Mouse (Mus musculus): ENCODE data around the gene Arhgef19.
A peak's percentile ranks its signal among the peaks of the same experiment; 100 is the strongest.

The Arhgef19 gene

DNA sequence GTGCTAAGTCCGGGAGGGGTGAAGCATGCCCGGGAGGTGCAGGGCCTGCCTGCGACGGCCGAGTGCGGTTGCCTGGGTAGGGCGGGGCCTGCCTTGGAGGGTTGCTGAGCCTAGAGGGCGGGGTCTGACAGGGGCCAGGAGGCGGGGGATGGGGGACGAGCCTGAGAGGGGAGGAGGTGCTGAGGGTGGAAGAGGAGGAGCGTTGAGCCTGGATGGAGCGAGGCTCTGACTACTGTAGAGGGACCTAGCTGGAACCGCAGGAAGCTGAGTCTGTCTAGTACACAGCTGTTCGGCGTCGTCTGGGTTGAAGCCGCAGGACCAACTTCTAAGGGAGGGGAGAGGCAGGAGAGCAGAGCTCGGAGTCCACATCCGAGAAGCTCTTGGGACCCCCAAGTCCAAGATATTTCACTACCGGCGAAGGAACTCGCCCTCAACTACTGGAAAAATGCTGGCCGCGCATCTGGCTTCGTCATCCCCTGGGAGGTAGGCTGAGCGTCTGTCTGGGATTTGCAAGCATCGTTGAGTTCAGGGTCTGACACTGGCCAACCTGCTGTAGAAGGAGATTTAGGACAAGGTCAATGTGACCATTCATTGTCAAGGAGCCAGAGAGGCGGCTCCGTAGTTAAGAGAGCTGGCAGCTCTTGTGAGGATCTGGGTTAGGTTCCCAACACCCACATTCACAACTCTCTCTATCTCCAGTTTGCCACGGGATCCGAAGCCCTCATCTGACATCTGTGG, at the start of gene Arhgef19:
Arhgef19 (plus strand) TSS at position 112 of the 738 bp plus-strand sequence.
- peak; percentile 48 to 55 for DNase-seq

DNA sequence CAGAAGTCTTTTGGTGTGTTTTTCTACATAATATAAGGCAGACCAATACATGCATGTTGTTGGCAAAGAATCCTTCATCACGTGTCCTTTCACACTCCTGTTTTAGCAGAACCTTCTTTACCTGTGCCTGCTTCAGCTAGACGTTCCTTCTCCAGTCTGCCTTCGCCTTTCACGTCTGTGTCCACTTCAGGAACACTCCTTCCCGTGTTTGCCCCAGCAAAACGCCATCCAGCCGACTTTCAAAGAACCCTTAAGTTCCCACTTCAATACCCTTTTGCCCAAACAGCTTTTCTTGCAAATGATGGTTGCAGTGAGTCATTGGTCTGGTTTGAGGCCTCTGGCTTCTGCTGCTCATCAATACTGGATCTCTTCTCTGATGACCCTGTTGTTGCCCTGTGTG, 48.0 kb upstream of the Arhgef19 start:
- DNase-seq, result no peak

DNA sequence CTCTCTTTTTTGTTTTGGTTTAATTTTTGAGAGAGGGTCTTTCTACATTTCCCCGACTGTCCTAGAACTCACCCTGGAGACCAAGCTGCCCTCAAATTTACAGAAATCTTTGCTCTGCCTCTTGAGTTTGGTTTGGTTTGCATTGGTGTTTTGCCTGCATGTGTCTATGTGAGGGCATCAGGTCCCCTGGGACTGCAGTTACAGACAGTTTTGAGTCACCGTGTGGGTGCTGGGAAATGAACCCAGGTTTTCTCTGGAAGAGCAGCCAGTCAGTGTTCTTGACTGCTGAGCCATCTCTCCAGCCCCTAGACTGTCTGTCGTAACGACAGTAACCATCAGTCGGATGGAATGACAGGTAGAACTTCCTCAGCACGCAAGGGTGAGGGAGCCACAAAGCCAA, 44.7 kb upstream of the Arhgef19 start:
- DNase-seq, result no peak

DNA sequence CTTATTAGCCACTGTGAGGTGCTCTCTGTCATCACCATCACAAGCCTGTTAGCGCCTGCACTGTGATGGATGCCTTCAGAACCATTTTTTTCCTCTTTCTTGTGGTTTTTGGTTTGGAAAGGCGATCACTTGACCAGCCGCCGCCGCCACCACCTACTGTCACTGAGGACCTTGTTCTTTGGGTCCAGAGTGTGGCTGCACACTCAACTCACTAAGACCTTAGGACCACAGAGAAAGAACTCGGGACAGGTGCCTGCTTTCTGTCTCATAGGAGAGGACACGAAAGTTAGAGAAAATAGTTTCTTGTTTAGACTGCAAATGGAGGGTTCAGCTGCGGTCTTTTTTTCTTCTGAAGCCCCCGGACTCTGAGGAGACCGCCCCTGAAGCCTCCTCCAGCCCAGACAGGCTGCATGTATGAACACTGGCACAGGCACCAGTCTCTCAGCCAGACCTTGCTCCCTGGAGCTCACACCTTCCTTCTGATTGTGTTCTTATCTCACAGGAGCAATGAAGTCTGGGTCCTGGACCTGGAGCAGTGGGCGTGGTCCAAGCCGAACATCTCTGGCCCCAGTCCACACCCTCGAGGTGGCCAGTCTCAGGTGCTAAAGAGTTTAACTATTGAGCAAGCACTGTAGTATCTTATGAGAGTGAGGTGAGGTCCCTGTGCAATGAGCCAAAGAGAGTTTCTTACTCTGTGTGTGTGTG, 42.2 kb upstream of the Arhgef19 start:
- DNase-seq, result no peak

DNA sequence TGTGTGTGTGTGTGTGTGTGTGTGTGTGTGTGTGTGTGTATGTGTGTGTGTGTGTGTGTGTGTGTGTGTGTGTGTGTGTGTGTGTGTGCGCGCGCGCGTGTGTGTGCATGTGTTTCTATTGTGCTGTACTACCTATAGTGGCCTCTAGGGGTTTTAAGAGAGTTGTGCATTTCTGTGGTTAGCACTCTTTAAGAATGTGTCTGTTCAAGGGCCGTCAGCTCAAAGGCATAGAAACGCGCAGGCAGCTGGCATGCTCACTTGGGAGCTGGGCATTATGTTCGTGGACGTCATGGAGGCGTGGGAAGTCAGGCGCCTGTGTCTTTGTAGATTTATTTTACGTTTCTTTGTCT, 41.6 kb upstream of the Arhgef19 start:
- DNase-seq, result no peak

DNA sequence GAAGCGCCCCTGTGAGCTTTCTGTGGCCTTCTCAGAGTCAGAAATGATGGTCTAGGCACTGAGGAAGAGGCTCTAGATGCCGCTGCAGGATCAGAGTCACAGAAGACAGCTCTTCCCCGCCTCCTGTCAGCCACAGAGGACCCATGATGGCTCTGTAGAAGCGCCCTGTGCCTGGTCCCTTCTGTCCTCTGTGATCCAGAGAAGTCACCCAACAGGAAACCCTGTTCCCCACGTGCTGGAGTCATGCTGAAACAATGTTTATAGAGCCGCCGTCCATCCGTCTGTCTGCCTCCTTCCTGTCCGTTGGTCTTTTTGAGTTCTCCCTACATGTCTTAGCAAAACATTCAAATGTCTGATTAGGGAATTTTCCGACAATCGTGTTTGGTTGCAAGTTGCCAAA, 38.4 kb upstream of the Arhgef19 start:
- no peak for DNase-seq

DNA sequence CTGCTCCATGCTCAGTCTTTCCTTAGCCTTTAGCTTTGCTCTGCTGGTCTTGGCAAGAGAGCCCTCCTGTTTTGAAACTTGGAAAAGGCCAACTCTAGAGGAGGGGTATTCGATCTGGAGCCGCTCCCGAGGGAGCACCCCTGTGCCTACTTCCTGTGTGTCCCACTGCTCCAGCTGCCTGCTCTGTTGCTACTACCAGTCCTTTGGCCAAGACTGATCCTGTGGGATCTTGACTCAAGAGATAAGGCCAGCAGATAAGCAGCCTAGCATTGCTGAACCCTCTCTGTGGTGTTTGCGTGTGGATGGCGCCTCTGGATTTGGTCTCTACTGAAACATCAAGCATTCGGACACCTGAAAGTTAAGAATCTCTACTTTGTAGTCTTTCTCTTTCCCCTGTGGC, 37.1 kb upstream of the Arhgef19 start:
- DNase-seq, result no peak

DNA sequence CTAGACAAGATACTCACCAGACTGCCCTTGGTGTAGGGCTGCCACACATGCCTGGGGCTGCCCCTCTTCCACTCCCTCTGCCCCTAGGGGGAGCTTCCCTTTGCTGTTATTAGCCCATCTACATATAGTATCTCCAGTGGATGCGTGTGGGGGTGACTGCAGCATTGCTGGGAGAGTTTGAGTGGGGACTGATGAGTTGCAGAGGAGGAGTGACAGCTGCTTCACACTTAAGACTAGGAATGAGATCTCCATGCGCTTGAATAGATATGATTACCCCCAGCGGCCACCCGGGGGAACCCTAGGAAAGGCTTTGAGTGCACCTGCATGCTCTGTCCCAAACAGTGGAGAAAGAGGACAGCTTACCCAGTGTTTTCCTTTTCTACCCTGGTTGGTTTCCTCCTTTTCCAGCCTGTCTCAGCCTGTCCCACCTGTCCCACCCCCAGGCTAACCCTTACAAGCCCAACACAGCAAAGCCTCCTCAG, 34.7 kb upstream of the Arhgef19 start:
- no peak for DNase-seq

DNA sequence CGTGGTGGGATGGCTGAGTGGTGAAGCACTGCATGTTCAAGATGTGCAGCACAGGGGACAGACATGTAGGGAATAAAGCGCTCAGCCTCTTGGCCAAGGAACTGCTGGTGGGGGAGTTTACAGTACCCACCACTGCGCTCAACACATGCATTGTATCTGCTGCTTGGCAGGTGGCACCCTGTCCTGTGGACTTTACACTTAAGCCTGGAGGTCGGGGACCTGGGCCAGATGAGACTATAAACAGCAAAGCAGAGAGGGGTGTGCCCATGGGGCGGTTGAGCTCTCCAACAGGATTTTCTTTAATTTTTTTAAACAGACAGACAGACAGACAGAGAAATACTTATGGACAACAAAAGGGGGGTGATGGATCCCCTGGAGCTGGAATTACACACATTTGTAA, 32.2 kb upstream of the Arhgef19 start:
- DNase-seq, result no peak

DNA sequence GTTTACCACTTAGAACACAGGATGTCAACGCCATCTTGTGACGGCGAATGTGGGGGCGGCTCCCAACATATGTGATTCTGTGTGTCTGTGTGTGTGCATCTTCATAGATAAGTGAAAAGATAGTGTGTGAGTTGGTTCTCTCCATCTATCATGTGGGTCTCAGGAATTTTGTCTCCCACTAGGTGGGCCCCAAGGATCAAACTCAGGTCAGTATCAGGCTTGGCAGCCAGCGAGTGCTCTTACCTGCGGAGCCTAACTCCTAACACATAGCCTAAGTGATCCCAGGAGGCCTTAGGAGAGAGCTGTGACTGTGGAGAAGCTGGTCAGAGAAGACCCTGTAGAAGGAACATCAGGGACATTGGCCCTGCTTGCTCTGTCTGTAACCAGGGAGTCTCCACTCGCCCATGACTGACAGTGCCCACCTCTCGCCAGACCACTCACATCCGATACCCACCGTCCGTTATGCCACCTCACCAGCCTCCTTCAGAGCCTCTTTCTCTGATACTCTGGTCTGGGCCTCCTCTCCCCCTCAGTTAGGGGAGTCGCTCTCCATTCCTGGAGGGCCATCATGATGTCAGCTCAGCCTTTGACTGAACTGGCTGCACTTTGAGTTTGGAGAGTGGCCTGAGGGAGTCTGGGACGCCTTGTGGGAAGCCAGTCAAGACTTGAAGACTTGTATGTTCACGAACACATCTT, 28.6 kb upstream of the Arhgef19 start:
- DNase-seq, result peak in 1 of 2 experiments; percentile 36

DNA sequence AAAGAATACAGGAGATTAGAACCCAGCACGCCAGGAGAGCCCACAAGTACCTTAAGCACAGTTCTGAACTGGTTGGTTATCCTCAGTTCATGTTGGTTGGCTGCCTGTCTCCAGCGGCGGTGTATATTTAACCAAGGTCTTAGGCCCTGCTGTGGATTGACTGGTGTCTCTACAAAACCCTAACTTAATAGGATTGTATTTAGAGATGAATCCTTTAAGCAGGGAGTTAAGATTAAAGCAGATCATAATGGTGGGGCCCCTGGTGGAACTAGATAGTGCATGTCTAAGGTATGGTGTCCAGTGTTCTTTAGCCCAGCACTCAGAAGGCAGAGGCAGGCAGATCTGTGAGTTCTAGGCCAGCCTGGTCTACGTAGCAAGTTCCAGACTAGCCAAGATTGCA, 27.7 kb upstream of the Arhgef19 start:
- DNase-seq, result no peak

DNA sequence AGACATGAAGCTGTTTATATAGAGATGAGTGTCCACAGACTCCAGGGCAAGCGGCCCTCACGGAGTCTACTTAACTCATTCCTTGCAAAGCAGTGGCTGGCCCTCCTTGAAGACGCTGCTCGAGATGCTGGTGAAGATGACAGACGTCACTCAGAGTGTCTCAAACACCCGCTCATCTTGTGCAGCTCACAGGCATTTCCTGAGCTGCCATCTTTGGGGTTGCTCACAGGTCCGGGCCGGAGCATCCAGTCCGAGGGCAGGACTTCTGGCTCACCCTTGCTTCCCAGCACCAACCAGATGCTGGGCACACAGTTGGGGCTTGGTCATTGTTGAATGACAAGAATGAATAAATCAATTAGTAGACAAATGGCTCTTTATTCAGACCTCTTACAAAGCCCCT, 26.4 kb upstream of the Arhgef19 start:
- DNase-seq, result no peak

DNA sequence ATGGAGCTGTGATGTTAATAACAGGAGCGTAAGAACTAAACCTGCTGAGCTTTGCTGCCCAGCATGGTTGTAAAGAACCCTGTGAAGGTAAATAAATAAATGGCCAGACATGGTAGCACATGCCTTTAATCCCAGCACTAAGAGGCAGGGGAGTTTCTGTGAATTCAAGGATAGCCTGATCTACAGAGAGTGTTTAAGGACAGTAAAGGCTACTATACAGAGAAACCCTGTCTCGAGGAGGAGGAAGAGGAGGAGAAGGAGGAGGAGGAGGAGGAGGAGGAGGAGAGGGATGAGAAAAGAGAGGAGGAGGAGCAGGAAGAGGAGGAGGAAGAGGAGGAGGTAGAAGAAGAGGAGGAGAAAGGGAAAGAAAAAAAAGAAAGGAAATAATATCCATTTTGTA, 26.0 kb upstream of the Arhgef19 start:
- no peak for DNase-seq

DNA sequence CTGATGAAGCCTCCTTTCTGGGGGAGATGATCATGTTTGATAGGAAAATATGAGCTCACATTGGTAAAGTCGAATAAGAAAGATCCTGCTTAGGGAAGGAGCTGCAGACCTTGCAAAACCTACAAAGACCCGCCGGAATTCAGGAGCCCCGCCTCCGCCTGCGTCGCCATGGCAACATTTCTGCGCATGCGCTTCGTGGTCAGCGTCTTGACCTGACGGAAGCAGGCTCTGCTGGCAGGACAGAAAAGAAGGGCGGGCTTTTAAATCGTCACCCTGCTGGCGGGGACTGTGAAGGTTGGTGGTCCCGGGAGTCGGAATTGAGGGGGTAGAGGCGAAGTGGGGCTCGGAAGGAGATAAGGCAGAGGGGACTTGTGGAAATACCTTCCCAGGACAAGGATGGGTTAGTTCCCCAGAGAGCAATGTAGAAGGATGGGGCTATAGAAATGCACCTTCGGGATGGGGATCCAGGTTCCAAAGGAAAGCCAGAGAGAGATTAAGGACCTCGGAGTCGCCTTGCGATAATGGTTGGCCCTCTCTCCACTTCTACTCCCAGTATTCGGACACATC, 25.4 kb upstream of the Arhgef19 start, which contains the start of gene Rsg1:
Rsg1 (plus strand) TSS at position 187 of the 567 bp plus-strand sequence.
- DNase-seq, result peak; percentile 93 to 96

DNA sequence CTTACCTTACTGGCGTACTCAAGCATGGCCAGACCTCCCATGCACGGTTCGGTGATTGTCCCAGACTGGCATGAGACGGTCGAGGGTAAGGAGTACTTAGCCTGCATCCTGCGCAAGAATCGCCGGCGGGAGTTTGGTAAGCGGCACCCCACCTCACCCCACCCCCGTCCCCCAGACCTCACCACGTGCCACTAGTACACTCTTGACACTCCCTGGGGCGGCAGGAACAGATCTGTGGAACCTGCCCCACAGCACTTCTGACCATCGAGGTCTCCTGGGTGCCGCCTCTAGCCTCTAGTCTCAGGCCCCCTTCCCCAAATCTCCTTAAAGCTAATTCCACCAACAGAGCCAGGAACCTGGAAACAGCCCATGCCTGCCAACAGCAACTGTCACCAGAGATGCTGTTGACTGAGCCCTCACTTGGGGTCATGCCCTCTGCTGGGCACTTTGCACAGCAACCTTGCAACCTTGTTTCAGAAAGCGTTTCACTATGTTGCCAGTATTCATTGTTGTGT, 24.9 kb upstream of the Arhgef19 start:
- peak; percentile 43 to 50 for DNase-seq

DNA sequence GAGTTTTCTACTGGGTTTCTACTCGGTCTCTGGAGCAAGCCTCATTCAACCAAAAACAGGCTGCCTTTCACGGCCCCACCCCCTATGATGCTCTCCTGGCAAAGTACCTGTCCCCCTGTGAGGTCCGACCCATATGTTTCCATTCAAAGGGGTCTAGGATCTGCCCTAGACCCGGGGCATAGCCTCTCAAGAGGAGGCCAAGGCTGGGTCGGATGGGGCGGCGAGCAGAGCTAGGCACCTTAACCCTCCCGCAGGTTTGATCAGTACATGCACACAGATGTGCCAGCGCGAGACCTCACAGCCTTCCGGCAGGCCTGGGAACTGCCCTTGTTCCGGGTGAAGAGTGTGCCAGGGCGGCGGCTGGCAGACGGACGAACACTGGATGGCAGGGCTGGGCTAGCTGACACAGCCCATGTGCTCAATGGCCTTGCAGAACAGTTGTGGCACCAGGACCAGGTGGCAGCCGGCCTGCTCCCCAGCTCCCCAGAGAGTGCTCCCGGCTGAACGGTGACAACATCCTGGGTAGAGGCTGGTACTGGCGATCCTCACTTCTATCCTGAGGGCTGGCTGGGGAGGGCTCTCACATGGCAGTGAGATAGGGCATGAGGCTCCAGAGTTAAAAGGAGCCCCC, 19.6 kb upstream of the Arhgef19 start:
- DNase-seq, result no peak

DNA sequence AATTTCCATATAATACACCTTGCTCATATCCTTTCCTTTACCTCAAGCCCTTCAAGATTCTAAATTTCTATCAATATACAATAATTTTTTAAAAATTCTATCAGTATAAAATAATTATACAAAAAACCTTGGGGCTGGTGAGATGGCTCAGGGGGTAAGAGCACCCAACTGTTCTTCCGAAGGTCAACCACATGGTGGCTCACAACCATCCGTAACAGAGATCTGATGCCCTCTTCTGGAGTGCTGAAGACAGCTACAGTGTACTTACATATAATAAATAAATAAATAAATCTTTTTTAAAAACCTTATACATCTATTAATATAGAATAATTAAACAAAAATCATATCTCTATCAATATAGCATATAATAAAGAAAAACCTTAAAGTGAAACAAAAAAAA, 17.5 kb upstream of the Arhgef19 start:
- no peak for DNase-seq

DNA sequence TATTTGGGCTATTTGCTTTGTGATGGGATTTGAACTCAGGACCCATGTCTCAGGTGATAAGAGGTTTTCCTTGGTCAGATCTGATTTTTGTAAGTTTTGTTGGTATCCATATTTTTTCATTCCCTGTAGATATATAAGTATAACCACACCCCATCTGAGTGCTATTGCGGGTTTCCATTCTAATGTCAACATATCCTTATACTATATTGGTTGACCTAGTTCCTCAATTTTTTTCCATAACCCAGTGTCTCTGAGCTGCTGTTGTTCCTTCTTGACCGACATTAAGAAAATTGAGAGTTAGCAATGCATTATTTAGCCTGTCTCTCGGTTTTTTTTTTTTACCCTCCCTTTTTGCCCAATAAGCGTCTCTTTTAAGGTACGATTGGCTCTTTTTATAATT, 16.5 kb upstream of the Arhgef19 start:
- no peak for DNase-seq

DNA sequence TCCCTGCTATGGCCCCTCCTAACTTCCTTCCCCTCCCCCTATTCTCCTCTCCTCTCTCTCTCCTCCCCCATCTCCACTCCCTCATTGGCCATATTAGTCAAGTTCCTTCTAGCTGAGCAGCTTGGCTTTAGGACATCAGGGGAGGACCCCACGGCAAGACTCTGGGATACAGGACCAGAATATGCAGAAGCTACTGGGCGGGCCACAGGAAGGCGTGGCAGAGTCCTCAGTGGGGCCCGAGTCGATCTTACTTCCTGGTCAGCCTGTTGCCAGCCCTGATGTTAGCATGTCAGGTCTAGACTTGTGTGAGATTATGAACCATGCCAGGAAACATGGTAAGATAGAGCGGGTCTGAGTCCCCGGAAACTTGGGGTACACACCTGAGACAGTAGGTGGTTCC, 10.6 kb upstream of the Arhgef19 start:
- no peak for DNase-seq

DNA sequence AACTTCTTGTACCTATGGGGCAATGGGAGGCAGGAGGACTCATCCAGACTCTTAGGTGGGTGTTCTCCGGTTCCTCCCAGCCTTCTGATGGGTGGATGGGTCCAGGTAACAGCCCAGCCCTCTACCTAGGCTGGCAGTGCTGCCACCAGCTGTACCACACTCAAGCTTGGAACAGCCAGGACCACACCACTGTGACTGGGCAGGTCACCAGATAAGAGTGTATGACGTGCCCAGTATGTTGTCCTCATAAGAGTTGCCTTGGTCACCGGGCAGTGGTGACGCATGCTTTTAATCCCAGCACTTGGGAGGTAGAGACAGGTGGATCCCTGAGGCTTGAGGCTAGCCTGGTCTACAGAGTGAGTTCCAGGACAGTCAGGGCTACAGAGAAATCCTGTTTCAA, 6.1 kb upstream of the Arhgef19 start:
- no peak for DNase-seq

DNA sequence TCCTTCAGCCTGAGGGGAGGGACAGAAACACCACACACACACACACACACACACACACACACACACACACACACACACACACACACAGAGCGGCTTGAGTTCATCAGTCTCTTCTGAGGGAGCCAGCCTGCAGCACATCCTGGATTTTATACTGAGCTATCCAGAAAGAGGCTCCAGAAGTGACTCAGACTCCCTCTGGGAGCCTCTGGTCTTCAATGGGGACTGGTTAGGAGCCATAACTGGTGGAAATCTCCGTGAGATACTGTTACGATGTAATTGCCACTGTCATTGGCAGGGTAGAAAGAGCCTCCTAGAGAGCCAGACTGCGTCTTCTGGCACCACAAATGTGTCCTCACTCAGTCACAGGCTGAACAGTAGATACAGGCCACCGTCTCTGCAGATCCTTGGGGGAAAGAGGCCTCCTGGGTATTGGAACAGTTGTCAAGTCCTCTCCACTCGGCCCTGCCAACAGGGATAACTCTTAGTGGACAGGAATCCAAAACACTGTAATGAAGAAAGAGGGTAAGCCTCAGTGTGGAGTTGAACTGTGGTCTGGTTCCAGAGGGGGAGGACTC, 3.7 kb upstream of the Arhgef19 start:
- DNase-seq, result no peak

DNA sequence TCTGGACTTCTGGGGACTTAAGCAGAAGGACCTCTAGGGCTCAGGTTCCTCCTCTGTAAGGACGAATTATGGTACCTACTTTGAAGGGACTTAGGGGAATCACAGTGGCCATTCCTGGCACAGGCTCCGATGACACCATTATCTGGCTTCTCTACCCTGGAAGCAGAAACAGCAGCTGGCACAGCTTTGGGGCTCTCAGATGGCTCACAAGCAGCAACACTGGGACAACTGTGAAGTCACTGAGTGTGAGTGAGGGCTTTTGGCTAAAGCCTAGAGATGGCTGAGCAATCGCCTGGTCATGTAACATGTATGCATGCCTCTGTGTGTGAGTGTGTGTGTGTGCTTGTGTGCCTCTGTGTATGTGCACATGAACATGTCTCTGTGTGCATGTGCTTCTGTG, 2.4 kb upstream of the Arhgef19 start:
- no peak for DNase-seq
